Mouse (Mus musculus) spleen, postnatal 36 days (tissue): Measurements from ENCODE around the gene Anapc13.
A peak's percentile ranks its signal among the peaks of the same experiment; 100 is the strongest.

Experiments
- DNase-seq, 2 experiments: peaks; one replicate each; pipeline ENCODE4 v3.0.0; 2022; ENCODE audit warnings: low spot score in 2 of 2, mixed read lengths in 1 of 2

The Anapc13 gene

GRCm38 (mm10) chr9:102625983-102626838, at the start of gene Anapc13, which contains the start of gene Cep63:
Gene Anapc13 (plus strand): TSS chr9:102626296.
Gene Cep63 (minus strand): TSS chr9:102626534.
- peak; percentile 96 to 98 for DNase-seq

GRCm38 (mm10) chr9:102577480-102577879, 48.6 kb upstream of the Anapc13 start:
- DNase-seq: no peak

- no peak for DNase-seq
Observed at GRCm38 (mm10) chr9:102581921-102582469, 44.1 kb upstream of the Anapc13 start.

DNA sequence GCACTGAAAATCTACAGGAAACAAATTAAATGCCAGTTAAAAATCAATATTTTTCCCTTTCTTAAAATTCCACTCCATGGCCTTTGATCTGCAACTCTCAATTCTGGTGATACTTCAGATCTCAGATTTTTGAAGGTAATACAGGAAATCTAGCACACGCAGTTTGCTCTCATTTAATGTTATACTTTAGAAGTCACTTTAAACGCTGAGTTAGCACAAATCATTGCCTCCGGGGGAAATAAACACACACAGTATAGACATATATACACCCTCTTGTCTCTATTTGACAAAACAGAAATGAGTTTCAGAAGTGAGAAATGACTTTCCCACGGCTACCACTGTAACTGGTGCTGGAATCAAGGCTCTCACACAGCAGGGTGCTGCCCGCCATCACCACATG, 38.7 kb upstream of the Anapc13 start:
- no peak for DNase-seq

DNA sequence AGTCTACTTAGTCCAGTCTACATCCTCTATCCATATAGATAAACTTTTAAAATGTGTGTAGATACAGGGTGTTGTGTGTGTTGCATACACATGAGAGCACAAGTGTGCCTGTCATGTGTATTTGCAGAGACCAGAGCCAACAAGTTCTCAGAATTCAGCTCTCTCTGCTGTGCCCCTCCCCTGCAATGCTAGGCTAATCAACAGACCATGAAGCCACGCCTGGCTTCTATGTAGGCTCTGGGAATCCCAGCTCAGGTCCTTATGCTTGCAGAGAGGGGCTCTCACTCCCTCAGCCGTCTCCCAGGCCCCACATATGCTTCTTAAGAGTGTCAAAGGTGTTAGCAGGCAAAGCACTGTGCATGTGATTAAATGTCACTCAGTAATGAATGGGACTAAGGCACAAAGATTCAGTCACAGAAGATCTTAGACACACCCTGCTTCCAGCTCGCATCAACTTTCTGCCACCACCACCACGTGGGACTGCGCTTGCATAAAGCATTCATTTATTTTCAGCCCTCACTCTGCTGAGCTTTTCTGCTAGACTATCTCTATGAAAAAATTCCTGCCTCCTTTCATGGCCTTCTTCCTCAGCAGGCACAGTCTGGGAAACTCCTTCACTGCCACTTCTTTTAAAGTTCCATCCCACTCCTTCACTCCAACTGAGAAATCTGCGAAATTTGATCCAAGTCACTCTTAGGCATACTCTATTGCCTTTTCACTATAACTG, 31.3 kb upstream of the Anapc13 start:
- no peak for DNase-seq

GRCm38 (mm10) chr9:102595662-102596436, 30.2 kb upstream of the Anapc13 start:
- no peak for DNase-seq

DNA sequence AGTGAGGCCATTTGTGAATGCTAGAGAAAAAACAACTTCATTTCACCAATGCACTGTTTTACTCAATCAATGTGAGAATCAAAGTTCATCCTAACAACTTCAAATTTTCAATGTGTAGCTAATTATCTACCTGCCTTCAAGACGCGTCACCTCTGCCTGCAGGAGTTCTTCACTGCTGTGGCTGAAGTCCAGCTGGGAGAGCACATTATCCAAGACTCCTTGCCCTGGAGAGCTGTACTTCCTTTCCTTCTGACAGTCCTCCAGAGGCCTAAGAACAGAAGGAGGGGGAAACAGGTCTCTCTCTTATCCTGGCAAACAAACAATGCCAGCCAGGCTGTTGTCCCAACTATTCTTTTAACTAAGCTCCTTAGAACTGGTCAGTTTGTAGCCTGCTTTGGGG, 24.9 kb upstream of the Anapc13 start:
- no peak for DNase-seq

- DNase-seq: no peak
Observed at GRCm38 (mm10) chr9:102601666-102602065, 24.4 kb upstream of the Anapc13 start.

DNA sequence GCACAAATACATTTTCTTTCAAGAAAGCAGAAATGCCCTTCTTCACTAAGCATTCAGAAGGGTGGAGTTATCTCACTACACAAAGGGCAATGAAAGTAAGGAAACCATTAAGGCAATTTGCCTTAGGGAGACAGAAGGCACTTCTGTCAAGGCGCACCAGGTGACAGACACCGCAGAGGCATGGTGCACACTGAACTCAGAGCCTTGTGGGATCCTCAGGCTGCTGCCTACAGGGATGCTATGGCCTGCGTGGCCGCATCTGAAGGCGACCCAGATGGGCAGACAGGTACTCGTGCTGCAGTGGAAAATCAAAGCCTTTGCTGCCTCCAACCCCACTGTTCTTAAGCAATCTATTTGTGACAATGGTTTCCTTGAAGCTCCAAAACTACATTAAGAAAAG, 20.9 kb upstream of the Anapc13 start:
- no peak for DNase-seq

- no peak for DNase-seq
Observed at GRCm38 (mm10) chr9:102607471-102607870, 18.6 kb upstream of the Anapc13 start.

DNA sequence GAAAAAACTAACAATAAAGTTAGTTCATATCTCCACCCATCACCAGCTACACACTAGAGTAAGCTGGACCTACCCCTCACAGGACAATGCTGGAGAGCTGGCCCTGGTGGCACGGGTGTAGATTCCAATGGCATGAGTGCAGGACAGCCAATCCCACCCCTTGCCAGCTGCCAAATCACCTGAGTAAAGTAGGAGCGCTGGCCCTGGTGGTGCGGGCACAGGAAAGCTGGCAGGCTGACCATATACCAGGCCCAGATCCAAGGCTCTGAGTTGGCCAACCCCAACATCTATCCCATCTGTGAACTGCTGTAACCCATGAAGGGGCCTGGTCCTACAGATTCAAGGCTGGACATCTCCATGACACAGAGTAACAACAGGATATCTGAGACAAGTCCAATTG, 16.9 kb upstream of the Anapc13 start:
- no peak for DNase-seq

GRCm38 (mm10) chr9:102615071-102615470, 11.0 kb upstream of the Anapc13 start:
- no peak for DNase-seq

GRCm38 (mm10) chr9:102616267-102616666, 9.8 kb upstream of the Anapc13 start:
- peak in 1 of 2 experiments; percentile 13 for DNase-seq

DNA sequence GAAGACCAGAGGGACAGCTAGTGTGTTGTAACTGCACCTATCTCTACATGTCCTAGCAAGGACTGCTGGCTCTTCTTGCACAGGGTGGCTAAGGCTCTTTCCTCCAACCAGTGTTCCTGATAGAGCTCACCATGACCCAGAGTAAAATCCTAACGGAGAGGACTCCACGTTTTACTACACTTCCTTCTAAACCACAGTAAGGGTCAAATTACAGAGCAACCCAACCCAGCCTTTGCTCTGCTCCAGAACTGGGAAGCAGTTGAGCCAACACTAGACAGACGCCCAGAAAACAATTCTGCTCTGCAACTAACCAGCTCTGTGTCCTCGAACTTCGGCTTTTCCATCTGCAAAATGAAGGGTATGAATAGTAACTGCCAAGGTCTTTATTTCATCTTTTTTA, 4.7 kb upstream of the Anapc13 start:
- no peak for DNase-seq

DNA sequence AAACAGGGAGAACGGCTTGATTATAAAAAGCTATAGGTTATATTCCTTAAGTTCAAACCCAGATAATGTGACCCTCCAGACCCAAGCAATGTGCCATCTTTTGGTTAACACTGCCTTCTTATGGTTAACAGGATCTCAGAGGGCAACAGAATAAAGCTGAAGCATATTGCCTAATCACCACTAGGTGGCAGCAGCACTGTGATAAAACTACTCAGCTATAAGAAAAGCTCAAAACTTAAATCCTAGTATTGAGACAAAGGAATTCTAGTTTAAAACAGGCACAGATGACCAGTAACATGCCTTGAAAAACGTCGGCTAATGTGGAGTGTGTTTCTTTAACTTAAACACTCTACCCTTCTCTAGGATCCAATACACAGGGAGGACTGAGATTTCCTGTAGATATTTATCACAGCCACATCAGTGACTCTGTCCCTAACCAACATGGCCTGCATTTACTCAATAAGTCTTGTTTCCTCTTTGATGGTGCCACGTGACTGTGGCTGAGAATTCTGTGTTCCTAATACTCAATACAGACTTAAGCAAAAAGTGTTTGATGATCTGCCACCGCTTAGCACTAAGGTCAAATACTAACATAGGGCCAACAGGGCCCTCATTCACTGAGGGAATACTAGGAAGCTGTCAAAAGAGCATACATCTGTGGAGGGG, 3.8 kb upstream of the Anapc13 start:
- DNase-seq: peak; percentile 23 to 50

DNA sequence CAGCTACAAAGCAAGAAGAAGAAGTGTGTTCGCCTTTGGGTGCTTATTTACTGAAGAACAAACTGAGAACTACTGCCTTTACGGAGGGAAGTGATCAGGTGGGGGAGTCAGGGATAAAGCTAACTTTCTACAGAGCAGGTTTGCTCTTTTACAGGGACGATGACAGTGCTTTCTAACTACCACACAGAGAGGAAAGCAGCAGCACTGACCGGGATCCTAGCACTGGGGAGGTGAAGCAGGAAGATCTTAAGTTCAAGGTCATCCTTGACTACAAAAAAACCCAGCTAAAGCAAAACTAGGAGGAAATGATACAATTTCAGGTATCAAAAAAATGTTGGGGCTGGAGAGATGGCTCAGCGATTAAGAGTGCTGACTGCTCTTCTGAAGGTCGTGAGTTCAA, 3.2 kb upstream of the Anapc13 start:
- no peak for DNase-seq

DNA sequence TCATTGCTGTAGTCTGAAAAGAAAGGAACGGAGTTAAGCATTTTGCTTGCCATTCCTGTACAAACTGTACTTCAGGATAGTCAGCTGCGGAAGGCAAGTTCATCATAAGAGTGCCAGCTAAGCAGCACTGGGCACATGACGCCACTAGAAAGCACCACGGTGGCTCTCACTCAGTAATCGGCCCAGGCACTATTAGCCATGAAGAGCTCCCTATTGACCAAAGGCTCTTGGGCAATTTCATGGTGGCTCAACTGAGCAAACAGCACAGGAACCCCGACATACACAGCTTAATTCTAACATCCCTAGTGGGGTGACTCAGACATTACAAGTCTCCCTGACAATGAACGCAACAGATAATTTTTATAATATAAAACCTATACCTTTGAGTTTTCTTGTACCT, 2.5 kb upstream of the Anapc13 start:
- no peak for DNase-seq

DNA sequence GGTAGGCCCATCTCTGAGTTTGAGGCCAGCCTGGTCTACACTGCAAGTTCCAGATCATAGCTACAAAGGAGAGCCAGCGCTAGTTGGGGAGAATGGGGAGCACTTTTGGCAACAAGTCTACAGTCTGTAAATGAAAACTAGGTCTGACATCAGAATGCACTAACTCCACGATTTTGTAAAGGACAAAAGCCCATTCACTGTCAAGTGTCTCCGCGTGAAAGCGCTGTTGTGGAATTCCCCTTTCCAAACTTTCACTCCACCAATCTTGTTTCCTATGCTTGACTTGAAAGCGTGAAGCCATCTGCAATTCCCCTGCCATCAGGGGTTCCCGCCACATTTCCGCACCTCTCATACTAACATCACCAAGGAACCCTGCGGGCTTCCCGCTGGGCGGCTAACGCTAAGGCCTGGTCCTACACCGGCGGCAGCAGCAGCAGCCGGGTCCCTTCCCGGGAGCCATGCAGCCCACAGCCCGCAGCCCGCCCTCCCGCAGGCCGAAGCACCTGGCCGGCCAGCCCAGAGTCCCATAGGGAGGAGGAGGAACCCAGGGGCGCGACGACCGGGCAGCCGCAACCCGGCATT, 604 bp upstream of the Anapc13 start:
- no peak for DNase-seq

DNA sequence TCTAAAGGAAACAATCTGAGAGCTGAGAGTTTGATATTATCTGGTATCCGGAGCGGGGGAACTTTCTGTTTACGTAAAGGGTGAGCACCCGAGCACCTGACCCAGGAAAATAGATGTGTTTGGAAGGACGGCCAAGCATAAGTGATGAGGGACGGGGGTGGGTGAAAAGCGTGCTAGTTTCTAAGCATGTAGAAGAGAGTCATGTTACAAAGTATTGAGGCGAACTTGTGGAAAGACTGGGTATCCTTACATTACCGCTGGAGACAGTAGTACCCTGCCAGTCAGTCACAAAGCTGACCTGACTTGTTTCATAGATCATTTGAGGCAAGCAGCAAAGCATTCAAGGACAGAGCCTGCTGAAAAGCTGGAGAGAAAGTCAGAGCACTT, 736 bp downstream of the Anapc13 start:
- no peak for DNase-seq

GRCm38 (mm10) chr9:102627442-102627841, 1.3 kb downstream of the Anapc13 start:
- no peak for DNase-seq

DNA sequence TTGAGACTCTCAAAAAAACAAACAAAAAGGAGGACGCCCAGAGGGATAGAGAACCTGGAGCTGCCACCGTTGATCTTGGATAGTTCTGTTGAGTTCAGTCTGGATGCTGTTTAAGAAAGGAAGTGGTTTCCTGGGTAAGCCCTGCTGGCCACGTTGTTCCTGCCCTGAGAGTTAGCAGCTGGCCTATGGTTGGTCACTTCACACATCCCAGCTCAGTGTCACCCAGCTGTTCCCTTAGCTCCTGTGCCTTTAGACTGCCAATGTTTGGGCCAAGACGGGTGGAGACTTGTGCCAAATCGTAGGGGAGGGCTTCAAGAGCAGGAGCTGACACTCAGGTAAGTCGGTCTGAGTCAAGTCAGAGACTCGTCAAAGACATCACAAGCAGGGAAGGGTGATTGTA, 3.0 kb downstream of the Anapc13 start:
- DNase-seq: no peak
